Mouse (Mus musculus): ENCODE measurements around the gene Pfas. TPM values are rescaled to one million over a fixed set of nuclear protein-coding genes. Genes with fewer than 3 reads are reported as not detected.
A peak's percentile ranks its signal among the peaks of the same experiment; 100 is the strongest.
"Not testable (repeated sequence)": the region's sequence is repeated elsewhere in the genome, so short reads cannot be mapped to it uniquely, and the experiment has no call there.

Gene Pfas
- polyA plus RNA-seq, 1 experiment from 2014 or later, result 18.5 TPM

- peaks cover under 1% of the 10 kb centered on the region; the same call in 1 of the 2 replicates for H3K36me3 ChIP-seq (replicated peaks)
- peak; percentile 90 for ATAC-seq (ENCODE audit: insufficient read depth)
- peak within 1 kb of the TSS; percentile 77 for H3K4me3 ChIP-seq (replicated peaks)
- H3K27ac ChIP-seq (replicated peaks), result peak within 1 kb of the TSS; percentile 93
- no peaks in the 10 kb centered on the region for H3K27me3 ChIP-seq
- H3K9ac ChIP-seq, result peak within 1 kb of the TSS; percentile 74
- H3K4me2 ChIP-seq, result peak within 1 kb of the TSS; percentile 80
- peaks cover 60% of the 10 kb centered on the region for H3K4me1 ChIP-seq (replicated peaks)
- H3K9me3 ChIP-seq (replicated peaks), result no peaks in the 10 kb centered on the region
- under 1% methylated on average over 38 of the region's 38 CpGs for WGBS (ENCODE audit: insufficient replicate concordance)
Measured at GRCm38 (mm10) chr11:69015644-69016441, 7.6 kb upstream of the Pfas start, which contains the start of gene Ctc1. TSS of gene Ctc1 (plus strand) at chr11:69015911.

- H3K27ac ChIP-seq (replicated peaks), result peak overlapping the region; percentile 99
- under 1% methylated on average over 18 of the region's 18 CpGs for WGBS (ENCODE audit: insufficient replicate concordance)
- peak overlapping the region; percentile 82 for H3K4me2 ChIP-seq
- H3K36me3 ChIP-seq (replicated peaks), result no peaks in the 10 kb centered on the region
- H3K4me1 ChIP-seq (replicated peaks), result peaks cover 72% of the 10 kb centered on the region
- peak overlapping the region; percentile 74 for H3K9ac ChIP-seq
- peak overlapping the region; percentile 66 for H3K4me3 ChIP-seq (replicated peaks)
- ATAC-seq (ENCODE audit: insufficient read depth), result peak; percentile 71
- no peaks in the 10 kb centered on the region for H3K27me3 ChIP-seq
- H3K9me3 ChIP-seq (replicated peaks), result no peaks in the 10 kb centered on the region
Measured at GRCm38 (mm10) chr11:69012071-69012601, 3.9 kb upstream of the Pfas start.

GRCm38 (mm10) chr11:69011445-69011844, 3.2 kb upstream of the Pfas start:
- ATAC-seq (ENCODE audit: insufficient read depth); H3K9me3 ChIP-seq (replicated peaks): not testable (repeated sequence)
- peak overlapping the region; percentile 99 for H3K27ac ChIP-seq (replicated peaks)

GRCm38 (mm10) chr11:69010400-69011323, 2.4 kb upstream of the Pfas start:
- ATAC-seq (ENCODE audit: insufficient read depth), result no peak
- WGBS (ENCODE audit: insufficient replicate concordance), result 77% methylated on average over 15 of the region's 15 CpGs
- Histone ChIP-seq H3K4me2 (peak overlapping the region; percentile 82), H3K4me3 (replicated peaks) (peak overlapping the region; percentile 66), H3K27ac (replicated peaks) (peak overlapping the region; percentile 99), H3K9me3 (replicated peaks) (no peaks in the 10 kb centered on the region), H3K4me1 (replicated peaks) (peaks cover 77% of the 10 kb centered on the region), H3K36me3 (replicated peaks) (no peaks in the 10 kb centered on the region), H3K27me3 (no peaks in the 10 kb centered on the region), H3K9ac (peak overlapping the region; percentile 74; the same call in 1 of the 2 replicates)

More at GRCm38 (mm10) chr11:69011445-69011844, 3.2 kb upstream of the Pfas start:
- peak overlapping the region; percentile 74 for H3K9ac ChIP-seq
- peak overlapping the region; percentile 66 for H3K4me3 ChIP-seq (replicated peaks)
- peak overlapping the region; percentile 82 for H3K4me2 ChIP-seq
- not testable (repeated sequence) for H3K27me3 ChIP-seq; H3K36me3 ChIP-seq (replicated peaks)
- WGBS (ENCODE audit: insufficient replicate concordance), result 25% methylated on average over 2 of the region's 2 CpGs
- peaks cover 72% of the 10 kb centered on the region for H3K4me1 ChIP-seq (replicated peaks)

GRCm38 (mm10) chr11:69009508-69009907, 1.2 kb upstream of the Pfas start:
- no peak overlapping the region for H3K4me2 ChIP-seq
- H3K4me1 ChIP-seq (replicated peaks), result peaks cover 77% of the 10 kb centered on the region
- no peaks in the 10 kb centered on the region for H3K36me3 ChIP-seq (replicated peaks)
- no peak for ATAC-seq (ENCODE audit: insufficient read depth)
- H3K4me3 ChIP-seq (replicated peaks), result no peak overlapping the region
- H3K27ac ChIP-seq (replicated peaks), result no peak overlapping the region
- no peak overlapping the region for H3K9ac ChIP-seq
- WGBS (ENCODE audit: insufficient replicate concordance), result 79% methylated on average over 1 of the region's 1 CpGs
- no peaks in the 10 kb centered on the region for H3K27me3 ChIP-seq
- H3K9me3 ChIP-seq (replicated peaks), result no peaks in the 10 kb centered on the region

GRCm38 (mm10) chr11:69006575-69006974, 1.7 kb downstream of the Pfas start:
- not testable (repeated sequence) for ATAC-seq (ENCODE audit: insufficient read depth); H3K27me3 ChIP-seq; H3K9ac ChIP-seq; H3K9me3 ChIP-seq (replicated peaks); H3K27ac ChIP-seq (replicated peaks)
- Histone ChIP-seq H3K4me2 (peak overlapping the region; percentile 79), H3K4me1 (replicated peaks) (peaks cover 63% of the 10 kb centered on the region), H3K4me3 (replicated peaks) (peak overlapping the region; percentile 70; the same call in 1 of the 2 replicates), H3K36me3 (replicated peaks) (peaks cover 21% of the 10 kb centered on the region)

- H3K4me1 ChIP-seq (replicated peaks), result peaks cover 50% of the 10 kb centered on the region
- no peak overlapping the region for H3K9ac ChIP-seq
- no peaks in the 10 kb centered on the region for H3K9me3 ChIP-seq (replicated peaks)
- peaks cover 35% of the 10 kb centered on the region for H3K36me3 ChIP-seq (replicated peaks)
- no peak overlapping the region; the same call in 1 of the 2 replicates for H3K4me3 ChIP-seq (replicated peaks)
- peak overlapping the region; percentile 70 for H3K27ac ChIP-seq (replicated peaks)
- no peaks in the 10 kb centered on the region for H3K27me3 ChIP-seq
- H3K4me2 ChIP-seq, result peak overlapping the region; percentile 33
- peak; percentile 68 for ATAC-seq (ENCODE audit: insufficient read depth)
- 50% methylated on average over 7 of the region's 7 CpGs for WGBS (ENCODE audit: insufficient replicate concordance)
Measured at GRCm38 (mm10) chr11:69005193-69005592, 3.1 kb downstream of the Pfas start.

GRCm38 (mm10) chr11:69003592-69003991, 4.7 kb downstream of the Pfas start:
- Histone ChIP-seq H3K36me3 (replicated peaks) (peaks cover 49% of the 10 kb centered on the region), H3K9me3 (replicated peaks) (no peaks in the 10 kb centered on the region), H3K4me3 (replicated peaks) (no peak overlapping the region), H3K9ac (no peak overlapping the region), H3K27ac (replicated peaks) (no peak overlapping the region), H3K4me1 (replicated peaks) (peaks cover 42% of the 10 kb centered on the region), H3K4me2 (no peak overlapping the region), H3K27me3 (no peaks in the 10 kb centered on the region)
- no peak for ATAC-seq (ENCODE audit: insufficient read depth)
- WGBS (ENCODE audit: insufficient replicate concordance), result 57% methylated on average over 4 of the region's 4 CpGs

- not testable (repeated sequence) for H3K27ac ChIP-seq (replicated peaks); H3K4me2 ChIP-seq; H3K4me3 ChIP-seq (replicated peaks); H3K9ac ChIP-seq; H3K27me3 ChIP-seq; ATAC-seq (ENCODE audit: insufficient read depth); H3K9me3 ChIP-seq (replicated peaks)
- Histone ChIP-seq H3K36me3 (replicated peaks) (peaks cover 57% of the 10 kb centered on the region), H3K4me1 (replicated peaks) (peaks cover 36% of the 10 kb centered on the region)
- 79% methylated on average over 4 of the region's 4 CpGs for WGBS (ENCODE audit: insufficient replicate concordance)
Measured at GRCm38 (mm10) chr11:69002782-69003181, 5.5 kb downstream of the Pfas start.

GRCm38 (mm10) chr11:68997080-68997479, 11.2 kb downstream of the Pfas start:
- Histone ChIP-seq H3K36me3 (replicated peaks) (peaks cover 95% of the 10 kb centered on the region), H3K4me2 (no peak overlapping the region), H3K4me3 (replicated peaks) (no peak overlapping the region), H3K9ac (no peak overlapping the region), H3K9me3 (replicated peaks) (no peaks in the 10 kb centered on the region), H3K27me3 (no peaks in the 10 kb centered on the region), H3K4me1 (replicated peaks) (peaks cover 5% of the 10 kb centered on the region; the same call in 1 of the 2 replicates), H3K27ac (replicated peaks) (no peak overlapping the region)
- 52% methylated on average over 4 of the region's 4 CpGs for WGBS (ENCODE audit: insufficient replicate concordance)
- no peak for ATAC-seq (ENCODE audit: insufficient read depth)

Measured in liver, embryonic 15.5 days (tissue).